Mouse (Mus musculus) liver, adult 2 months (tissue): ENCODE data around the gene Camk2g. TPM values are rescaled to one million over a fixed set of nuclear protein-coding genes. Genes with fewer than 3 reads are reported as not detected.

Experiments
- DNase-seq: peaks from one replicate; pipeline ENCODE4 v3.0.0-alpha.2; 2011; ENCODE audit warnings: low read depth, low spot score; ENCODE audit errors: extremely low read depth
- H3K27ac ChIP-seq: fragments of 200-500 bp; replicated peaks from 2 replicates; pipeline ENCODE4 v1.5.1; 2012; ENCODE audit warnings: low read depth, mild to moderate bottlenecking, control low read depth, inconsistent platforms, low read length; ENCODE audit not compliant: insufficient read depth
- H3K27me3 ChIP-seq: fragments of 200-500 bp; 2 replicates; pipeline ENCODE4 v1.6.1; 2012; ENCODE audit warnings: mild to moderate bottlenecking, moderate library complexity, low read length, inconsistent platforms; ENCODE audit not compliant: control insufficient read depth, insufficient read depth
- H3K36me3 ChIP-seq: fragments of 200-500 bp; 2 replicates; pipeline ENCODE4 v1.6.1; 2012; ENCODE audit warnings: low read length, inconsistent platforms; ENCODE audit not compliant: control insufficient read depth, insufficient read depth
- H3K4me1 ChIP-seq: fragments of 200-500 bp; 2 replicates; pipeline ENCODE4 v1.6.1; 2011; ENCODE audit warnings: low read length; ENCODE audit not compliant: control insufficient read depth, insufficient read depth
- H3K4me3 ChIP-seq: fragments of 200-500 bp; 2 replicates; pipeline ENCODE4 v1.5.1; 2011; ENCODE audit warnings: low read depth, mild to moderate bottlenecking, control low read depth, low read length, moderate library complexity; ENCODE audit not compliant: insufficient read depth
- H3K79me2 ChIP-seq: fragments of 200-500 bp; 2 replicates; pipeline ENCODE4 v1.6.1; 2012; ENCODE audit warnings: inconsistent platforms, mild to moderate bottlenecking, low read length, moderate library complexity; ENCODE audit not compliant: control insufficient read depth, insufficient read depth
- H3K9ac ChIP-seq: fragments of 200-500 bp; 2 replicates; pipeline ENCODE4 v1.6.1; 2012; ENCODE audit warnings: low read depth, mild to moderate bottlenecking, control low read depth, inconsistent platforms, low read length
- CTCF ChIP-seq: fragments of 200-500 bp; IDR thresholded peaks from 2 replicates; pipeline ENCODE4 v1.5.1; 2011; ENCODE audit warnings: low read depth, low read length, control low read depth
- POLR2A ChIP-seq: fragments of 200-500 bp; IDR thresholded peaks from 2 replicates; pipeline ENCODE4 v1.6.1; 2011; ENCODE audit warnings: low read length, control low read depth; ENCODE audit not compliant: insufficient read depth; ENCODE audit errors: extremely low read depth
- WGBS: fragments of 180-500 bp; shearing (Covaris S2); methylation state at CpG from one replicate; pipeline ENCODE4 v1.1.7; 2018; 5-methylcytosine and 5-hydroxymethylcytosine counted together
- polyA plus RNA-seq: library from polyadenylated mRNA; depleted of rRNA; stranded (reverse); fragments of >200 nt; gene quantifications from 2 replicates; pipeline ENCODE4 v1.2.3, GENCODE M21; 2012
- total RNA-seq: library from RNA; depleted of rRNA; stranded (reverse); fragments of >200 nt; gene quantifications from 2 replicates; pipeline ENCODE4 v1.2.3, GENCODE M21; 2014

Gene Camk2g
- total and polyA plus RNA-seq, 2 experiments = 7.9 TPM

DNA sequence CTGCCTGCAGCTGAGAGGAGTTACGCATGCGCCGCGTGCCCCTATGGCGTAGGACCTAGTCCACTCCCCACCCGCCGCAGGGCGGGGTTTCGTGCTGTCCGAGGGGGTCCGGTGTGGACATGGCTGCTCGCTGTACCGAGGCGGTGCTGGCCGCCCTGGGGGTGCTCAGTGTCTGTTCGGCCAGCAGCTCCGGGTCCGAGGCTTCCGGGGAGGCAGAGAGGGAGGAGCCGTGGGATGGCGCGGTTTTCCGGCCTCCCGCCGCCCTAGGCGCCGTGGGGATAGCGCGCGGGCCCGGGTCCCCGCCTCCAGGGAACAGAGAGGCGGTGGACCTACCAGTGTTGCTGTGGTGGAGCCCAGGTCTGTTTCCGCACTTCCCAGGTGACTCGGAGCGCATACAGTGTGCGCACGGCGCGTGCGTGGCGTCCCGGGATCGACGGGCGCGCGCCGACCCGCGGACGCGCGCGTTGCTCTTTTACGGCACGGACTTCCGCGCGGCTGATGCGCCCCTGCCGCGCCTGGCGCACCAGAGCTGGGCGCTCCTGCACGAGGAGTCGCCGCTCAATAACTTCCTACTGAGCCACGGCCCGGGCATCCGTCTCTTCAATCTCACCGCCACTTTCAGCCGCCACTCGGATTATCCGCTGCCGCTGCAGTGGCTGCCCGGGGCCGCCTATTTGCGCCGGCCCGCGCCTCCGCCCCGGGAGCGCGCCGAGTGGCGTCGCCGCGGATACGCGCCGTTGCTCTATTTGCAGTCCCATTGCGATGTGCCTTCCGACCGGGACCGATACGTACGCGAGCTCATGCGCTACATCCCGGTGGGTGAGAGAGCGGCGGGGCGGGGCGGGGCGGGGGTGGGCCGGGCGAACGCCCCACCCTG, 98.8 kb downstream of the Camk2g start, which contains the start of gene Fut11:
Fut11 (plus strand) TSS at position 85 of the 877 bp plus-strand sequence.
- Histone ChIP-seq H3K36me3 (peaks cover 49% of the 10 kb centered on the region), H3K79me2 (peaks cover 17% of the 10 kb centered on the region; the same call in 1 of the 2 replicates), H3K4me3 (peak within 1 kb of the TSS; percentile 69), H3K27me3 (no peaks in the 10 kb centered on the region), H3K9ac (peak within 1 kb of the TSS; percentile 78), H3K27ac (peak within 1 kb of the TSS; percentile 67), H3K4me1 (no peaks in the 10 kb centered on the region; the same call in none of the 2 replicates)
- DNase-seq = no peak
- TF ChIP-seq POLR2A (peak; percentile 43; the same call in 1 of the 2 replicates), CTCF (no peak)
- 59% methylated on average over 111 of the region's 111 CpGs for WGBS

- Histone ChIP-seq H3K4me1 (no peaks in the 10 kb centered on the region; the same call in 1 of the 2 replicates), H3K79me2 (peaks cover 19% of the 10 kb centered on the region; the same call in 1 of the 2 replicates), H3K27me3 (no peaks in the 10 kb centered on the region), H3K36me3 (peaks cover 57% of the 10 kb centered on the region), H3K9ac (no peak overlapping the region), H3K27ac (no peak overlapping the region; the same call in 1 of the 2 replicates), H3K4me3 (peak overlapping the region; percentile 69)
- no peak for DNase-seq
- WGBS = 72% methylated on average over 13 of the region's 13 CpGs
- TF ChIP-seq POLR2A = no peak
- no peak for TF ChIP-seq CTCF
Observed at GRCm38 (mm10) chr14:20694185-20694883, 99.6 kb downstream of the Camk2g start.

- Histone ChIP-seq H3K36me3 (peaks cover 58% of the 10 kb centered on the region), H3K27me3 (no peaks in the 10 kb centered on the region), H3K79me2 (peaks cover 19% of the 10 kb centered on the region; the same call in 1 of the 2 replicates), H3K27ac (peak overlapping the region; percentile 19), H3K4me3 (no peak overlapping the region), H3K4me1 (no peaks in the 10 kb centered on the region; the same call in 1 of the 2 replicates), H3K9ac (no peak overlapping the region)
- no peak for DNase-seq
- 85% methylated on average over 10 of the region's 10 CpGs for whole genome bisulfite sequencing
- TF ChIP-seq POLR2A (no peak), CTCF (no peak)
Observed at GRCm38 (mm10) chr14:20693589-20694101, 100.2 kb downstream of the Camk2g start.

GRCm38 (mm10) chr14:20691772-20692171, 102.1 kb downstream of the Camk2g start:
- H3K27ac ChIP-seq = no peak overlapping the region
- H3K4me1 ChIP-seq = no peaks in the 10 kb centered on the region
- peaks cover 70% of the 10 kb centered on the region for H3K36me3 ChIP-seq
- H3K4me3 ChIP-seq = no peak overlapping the region
- no peak for TF ChIP-seq CTCF
- TF ChIP-seq POLR2A = no peak
- peaks cover 16% of the 10 kb centered on the region; the same call in 1 of the 2 replicates for H3K79me2 ChIP-seq
- no peak for DNase-seq
- 96% methylated on average over 6 of the region's 6 CpGs for WGBS
- H3K27me3 ChIP-seq = no peaks in the 10 kb centered on the region
- H3K9ac ChIP-seq = no peak overlapping the region

DNA sequence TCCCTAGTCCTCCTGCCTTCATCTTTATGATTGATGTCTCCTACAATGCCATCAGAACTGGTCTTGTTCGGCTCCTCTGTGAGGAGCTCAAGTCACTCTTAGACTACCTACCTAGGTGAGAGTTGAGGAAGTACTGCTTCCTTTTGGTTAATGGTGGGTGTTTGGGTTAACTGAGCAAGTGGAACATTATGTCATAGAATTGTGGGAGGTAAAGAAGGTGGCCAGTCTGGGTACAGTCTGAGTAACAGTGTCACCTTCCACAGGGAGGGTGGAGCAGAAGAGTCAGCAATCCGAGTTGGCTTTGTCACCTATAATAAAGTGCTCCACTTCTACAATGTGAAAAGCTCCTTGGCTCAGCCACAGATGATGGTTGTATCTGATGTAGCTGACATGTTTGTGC, 104.9 kb downstream of the Camk2g start:
- H3K36me3 ChIP-seq = peaks cover 91% of the 10 kb centered on the region
- no peak overlapping the region for H3K9ac ChIP-seq
- no peaks in the 10 kb centered on the region for H3K27me3 ChIP-seq
- no peak overlapping the region for H3K27ac ChIP-seq
- H3K4me1 ChIP-seq = no peaks in the 10 kb centered on the region
- TF ChIP-seq CTCF (no peak), POLR2A (no peak)
- no peak overlapping the region for H3K4me3 ChIP-seq
- 93% methylated on average over 2 of the region's 2 CpGs for WGBS
- H3K79me2 ChIP-seq = peaks cover 10% of the 10 kb centered on the region; the same call in 1 of the 2 replicates
- no peak for DNase-seq
